Mouse (Mus musculus) megakaryocyte progenitor cell, adult 5-6 weeks (primary cell): ENCODE measurements around the gene Ly6g5b. TPM values are rescaled to one million over a fixed set of nuclear protein-coding genes. Genes with fewer than 3 reads are reported as not detected.

Source experiments
- ATAC-seq: replicated peaks from 2 replicates; pipeline ENCODE4 v1.8.0; 2016; ENCODE audit warnings: mild to moderate bottlenecking, moderate TSS enrichment, inconsistent platforms; ENCODE audit not compliant: poor library complexity
- total RNA-seq, 2 experiments: library from RNA; stranded (forward) in 1 of 2; stranded (reverse) in 1 of 2; fragments of 157-497, 149-512 nt in 1 of 2; fragments of 200-1000 nt in 1 of 2; gene quantifications; 2 replicates each; pipeline versions ENCODE4 v1.2.3 to v1.2.4; 2015 to 2017

The Ly6g5b gene
- total RNA-seq, 2 experiments from 2014 or later = 0.84 to 0.92 TPM

GRCm38 (mm10) chr17:35082841-35083576, 32.2 kb downstream of the Ly6g5b start:
- ATAC-seq = no peak

- no peak for ATAC-seq
These were observed 34.5 kb downstream of the Ly6g5b start for GRCm38 (mm10) chr17:35080710-35081109.

GRCm38 (mm10) chr17:35080248-35080647, 35.0 kb downstream of the Ly6g5b start:
- peak; percentile 10 for ATAC-seq

- ATAC-seq = peak; percentile 91
These were observed 35.5 kb downstream of the Ly6g5b start for GRCm38 (mm10) chr17:35079778-35080177.

- ATAC-seq = peak; percentile 35; the same call in 1 of the 2 replicates
These were observed 37.4 kb downstream of the Ly6g5b start, which contains the start of gene Ly6g6d for GRCm38 (mm10) chr17:35077786-35078233. Gene Ly6g6d, minus strand, starts transcription at chr17:35078065.

- no peak for ATAC-seq
These were observed 37.9 kb downstream of the Ly6g5b start for GRCm38 (mm10) chr17:35077285-35077684.

GRCm38 (mm10) chr17:35076507-35077176, 38.6 kb downstream of the Ly6g5b start, which contains the start of gene Ly6g6e:
Gene Ly6g6e, plus strand, starts transcription at chr17:35076902.
- ATAC-seq = no peak

GRCm38 (mm10) chr17:35074097-35074496, 41.1 kb downstream of the Ly6g5b start:
- peak; percentile 42 for ATAC-seq

- no peak for ATAC-seq
These were observed 43.8 kb downstream of the Ly6g5b start for GRCm38 (mm10) chr17:35071454-35071853.

GRCm38 (mm10) chr17:35070556-35071229, 44.5 kb downstream of the Ly6g5b start:
- ATAC-seq = no peak

GRCm38 (mm10) chr17:35068213-35068914, 46.9 kb downstream of the Ly6g5b start:
- ATAC-seq = no peak

GRCm38 (mm10) chr17:35066084-35066483, 49.1 kb downstream of the Ly6g5b start, which contains the start of gene Mpig6b:
Gene Mpig6b, minus strand, starts transcription at chr17:35066184.
- ATAC-seq = no peak

- peak; percentile 45 for ATAC-seq
These were observed 50.0 kb downstream of the Ly6g5b start, which contains the start of gene Ly6g6c for GRCm38 (mm10) chr17:35064951-35065947. Gene Ly6g6c, plus strand, starts transcription at chr17:35065388.

- ATAC-seq = no peak
These were observed 50.8 kb downstream of the Ly6g5b start for GRCm38 (mm10) chr17:35064378-35064877.

Other genes with a start within 250 kb of the Ly6g5b start
Only the 30 nearest of the 42 such genes appear.
- gene Hspa1l, start 142.7 kb downstream of the Ly6g5b start, total RNA-seq (2015) = not detected in 2 replicates
- not detected in 2 replicates for gene Hspa1l, start 142.7 kb downstream of the Ly6g5b start, total RNA-seq (2017)
- gene Lsm2, start 133.6 kb downstream of the Ly6g5b start, total RNA-seq (2015) = 187 and 253 TPM in 2 replicates
- gene Lsm2, start 133.6 kb downstream of the Ly6g5b start, total RNA-seq (2017) = 71.7 and 78.0 TPM in 2 replicates
- gene Vars, start 114.4 kb downstream of the Ly6g5b start, total RNA-seq (2015) = 60.5 and 77.5 TPM in 2 replicates
- 239 and 292 TPM in 2 replicates for gene Vars, start 114.4 kb downstream of the Ly6g5b start, total RNA-seq (2017)
- not detected in 2 replicates for gene Vwa7, start 98.8 kb downstream of the Ly6g5b start, total RNA-seq (2015)
- 0.17 TPM in 1 of 2 replicates, not detected in the other for gene Vwa7, start 98.8 kb downstream of the Ly6g5b start, total RNA-seq (2017)
- gene Sapcd1, start 87.4 kb downstream of the Ly6g5b start, total RNA-seq (2015) = 0.93 and 1.9 TPM in 2 replicates
- 1.5 TPM in 1 of 2 replicates, not detected in the other for gene Sapcd1, start 87.4 kb downstream of the Ly6g5b start, total RNA-seq (2017)
- gene Msh5, start 68.7 kb downstream of the Ly6g5b start, total RNA-seq (2015) = 4.2 and 5.7 TPM in 2 replicates
- gene Msh5, start 68.7 kb downstream of the Ly6g5b start, total RNA-seq (2017) = 2.4 and 3.5 TPM in 2 replicates
- gene Clic1, start 65.5 kb downstream of the Ly6g5b start, total RNA-seq (2015) = 209 and 248 TPM in 2 replicates
- gene Clic1, start 65.5 kb downstream of the Ly6g5b start, total RNA-seq (2017) = 225 and 254 TPM in 2 replicates
- gene Ddah2, start 56.4 kb downstream of the Ly6g5b start, total RNA-seq (2015) = 1.8 and 2.6 TPM in 2 replicates
- gene Ddah2, start 56.4 kb downstream of the Ly6g5b start, total RNA-seq (2017) = 1.9 and 3.5 TPM in 2 replicates
- gene Ly6g6c, start 50.0 kb downstream of the Ly6g5b start, total RNA-seq (2015) = not detected in 2 replicates
- not detected in 2 replicates for gene Ly6g6c, start 50.0 kb downstream of the Ly6g5b start, total RNA-seq (2017)
- gene Mpig6b, start 49.2 kb downstream of the Ly6g5b start, total RNA-seq (2015) = not detected in 2 replicates
- not detected in 2 replicates for gene Mpig6b, start 49.2 kb downstream of the Ly6g5b start, total RNA-seq (2017)
- not detected in 2 replicates for gene Ly6g6e, start 38.5 kb downstream of the Ly6g5b start, total RNA-seq (2015)
- gene Ly6g6e, start 38.5 kb downstream of the Ly6g5b start, total RNA-seq (2017) = not detected in 2 replicates
- gene Ly6g6d, start 37.4 kb downstream of the Ly6g5b start, total RNA-seq (2015) = not detected in 2 replicates
- not detected in 2 replicates for gene Ly6g6d, start 37.4 kb downstream of the Ly6g5b start, total RNA-seq (2017)
- gene Ly6g6f, start 29.8 kb downstream of the Ly6g5b start, total RNA-seq (2015) = not detected in 2 replicates
- not detected in 2 replicates for gene Ly6g6f, start 29.8 kb downstream of the Ly6g5b start, total RNA-seq (2017)
- 17.5 and 21.1 TPM in 2 replicates for gene Abhd16a, start 26.2 kb downstream of the Ly6g5b start, total RNA-seq (2015)
- 22.7 and 26.0 TPM in 2 replicates for gene Abhd16a, start 26.2 kb downstream of the Ly6g5b start, total RNA-seq (2017)
- not detected in 2 replicates for gene Ly6g5c, start 7.1 kb downstream of the Ly6g5b start, total RNA-seq (2015)
- gene Ly6g5c, start 7.1 kb downstream of the Ly6g5b start, total RNA-seq (2017) = not detected in 2 replicates
- 20.3 and 20.7 TPM in 2 replicates for gene Gpank1, start 6.0 kb upstream of the Ly6g5b start, total RNA-seq (2015)
- 33.9 and 36.8 TPM in 2 replicates for gene Gpank1, start 6.0 kb upstream of the Ly6g5b start, total RNA-seq (2017)
- gene Csnk2b, start 6.6 kb upstream of the Ly6g5b start, total RNA-seq (2015) = 411 and 443 TPM in 2 replicates
- 375 TPM in 2 replicates for gene Csnk2b, start 6.6 kb upstream of the Ly6g5b start, total RNA-seq (2017)
- 1.5 and 3.6 TPM in 2 replicates for gene D17H6S53E, start 10.9 kb upstream of the Ly6g5b start, total RNA-seq (2015)
- 7.7 and 7.9 TPM in 2 replicates for gene D17H6S53E, start 10.9 kb upstream of the Ly6g5b start, total RNA-seq (2017)
- not detected in 2 replicates for gene Apom, start 16.6 kb upstream of the Ly6g5b start, total RNA-seq (2015)
- not detected in 2 replicates for gene Apom, start 16.6 kb upstream of the Ly6g5b start, total RNA-seq (2017)
- gene Bag6, start 19.8 kb upstream of the Ly6g5b start, total RNA-seq (2015) = 73.9 and 78.5 TPM in 2 replicates
- gene Bag6, start 19.8 kb upstream of the Ly6g5b start, total RNA-seq (2017) = 77.3 and 88.5 TPM in 2 replicates
- 228 and 262 TPM in 2 replicates for gene Prrc2a, start 49.5 kb upstream of the Ly6g5b start, total RNA-seq (2015)
- gene Prrc2a, start 49.5 kb upstream of the Ly6g5b start, total RNA-seq (2017) = 59.6 and 63.9 TPM in 2 replicates
- 5.8 and 12.4 TPM in 2 replicates for gene Aif1, start 60.6 kb upstream of the Ly6g5b start, total RNA-seq (2015)
- gene Aif1, start 60.6 kb upstream of the Ly6g5b start, total RNA-seq (2017) = 8.9 and 11.5 TPM in 2 replicates
- 65.2 and 70.1 TPM in 2 replicates for gene Lst1, start 73.0 kb upstream of the Ly6g5b start, total RNA-seq (2015)
- gene Lst1, start 73.0 kb upstream of the Ly6g5b start, total RNA-seq (2017) = 47.2 and 99.6 TPM in 2 replicates
- 0.22 and 0.81 TPM in 2 replicates for gene Ltb, start 79.0 kb upstream of the Ly6g5b start, total RNA-seq (2015)
- 0.47 and 4.4 TPM in 2 replicates for gene Ltb, start 79.0 kb upstream of the Ly6g5b start, total RNA-seq (2017)
- gene Tnf, start 86.6 kb upstream of the Ly6g5b start, total RNA-seq (2015) = 18.6 and 33.2 TPM in 2 replicates
- 11.1 and 16.4 TPM in 2 replicates for gene Tnf, start 86.6 kb upstream of the Ly6g5b start, total RNA-seq (2017)
- not detected in 2 replicates for gene Lta, start 89.9 kb upstream of the Ly6g5b start, total RNA-seq (2015)
- gene Lta, start 89.9 kb upstream of the Ly6g5b start, total RNA-seq (2017) = not detected in 2 replicates
- not detected in 2 replicates for gene Gm16181, start 105.4 kb upstream of the Ly6g5b start, total RNA-seq (2015)
- not detected in 2 replicates for gene Gm16181, start 105.4 kb upstream of the Ly6g5b start, total RNA-seq (2017)
- 4.1 and 6.9 TPM in 2 replicates for gene Atp6v1g2, start 118.2 kb upstream of the Ly6g5b start, total RNA-seq (2015)
- 1.1 and 2.4 TPM in 2 replicates for gene Atp6v1g2, start 118.2 kb upstream of the Ly6g5b start, total RNA-seq (2017)
- gene Nfkbil1, start 120.4 kb upstream of the Ly6g5b start, total RNA-seq (2015) = 1.9 and 3.1 TPM in 2 replicates
- gene Nfkbil1, start 120.4 kb upstream of the Ly6g5b start, total RNA-seq (2017) = 6.7 and 8.0 TPM in 2 replicates
- 289 and 314 TPM in 2 replicates for gene Ddx39b, start 126.3 kb upstream of the Ly6g5b start, total RNA-seq (2015)
- gene Ddx39b, start 126.3 kb upstream of the Ly6g5b start, total RNA-seq (2017) = 188 and 193 TPM in 2 replicates